Mouse (Mus musculus) heart, embryonic 14.5 days (tissue): Measurements from ENCODE around the gene Pou6f1. TPM values are rescaled to one million over a fixed set of nuclear protein-coding genes. Genes with fewer than 3 reads are reported as not detected.

Experiments used
- ATAC-seq: fragments of 200-750 bp; cut with Nextera tagmentation; 2 replicates; pipeline ENCODE4 v1.8.0; 2017; ENCODE audit warnings: low read depth, moderate TSS enrichment; ENCODE audit not compliant: insufficient number of reproducible peaks, insufficient read depth, low FRiP score
- H3K27ac ChIP-seq, 2 experiments: fragments of 200-500 bp in 1 of 2; fragments of 300-500 bp in 1 of 2; sonication (generic) in 1 of 2; replicated peaks in 1 of 2; 2 replicates each; pipeline ENCODE4 v1.5.1; 2012 to 2014; ENCODE audit warnings: low read depth in 2 of 2, low read length in 2 of 2, control low read depth in 1 of 2, mild to moderate bottlenecking in 1 of 2, mixed read lengths in 1 of 2; ENCODE audit not compliant: control insufficient read depth in 1 of 2, insufficient read depth in 1 of 2
- H3K27me3 ChIP-seq: fragments of 300-500 bp; sonication (generic); 2 replicates; pipeline ENCODE4 v1.6.1; 2014; ENCODE audit warnings: mild to moderate bottlenecking, low read length, control low read depth; ENCODE audit not compliant: control insufficient read depth, insufficient read depth
- H3K36me3 ChIP-seq: fragments of 300-500 bp; sonication (generic); 2 replicates; pipeline ENCODE4 v1.6.1; 2014; ENCODE audit warnings: mild to moderate bottlenecking, control low read depth, low read length, mixed read lengths; ENCODE audit not compliant: control insufficient read depth, insufficient read depth
- H3K4me1 ChIP-seq, 2 experiments: fragments of 200-500 bp in 1 of 2; fragments of 300-500 bp in 1 of 2; sonication (generic) in 1 of 2; 2 replicates each; pipeline ENCODE4 v1.6.1; 2012 to 2014; ENCODE audit warnings: low read length in 2 of 2, control low read depth in 1 of 2, mixed read lengths in 1 of 2; ENCODE audit not compliant: control insufficient read depth in 2 of 2, insufficient read depth in 2 of 2
- H3K4me2 ChIP-seq: fragments of 300-500 bp; sonication (generic); 2 replicates; pipeline ENCODE4 v1.6.1; 2014; ENCODE audit warnings: mild to moderate bottlenecking, low read length
- H3K4me3 ChIP-seq, 2 experiments: fragments of 200-500 bp in 1 of 2; fragments of 300-500 bp in 1 of 2; sonication (generic) in 1 of 2; 2 replicates each; pipeline ENCODE4 v1.5.1; 2012 to 2014; ENCODE audit warnings: low read length in 2 of 2, mild to moderate bottlenecking in 2 of 2, control low read depth in 1 of 2, low read depth in 1 of 2, moderate library complexity in 1 of 2; ENCODE audit not compliant: control insufficient read depth in 1 of 2, insufficient read depth in 1 of 2
- H3K9ac ChIP-seq: fragments of 300-500 bp; sonication (generic); 2 replicates; pipeline ENCODE4 v1.6.1; 2014; ENCODE audit warnings: mild to moderate bottlenecking, low read length
- H3K9me3 ChIP-seq: fragments of 300-500 bp; sonication (generic); 2 replicates; pipeline ENCODE4 v1.6.1; 2016; ENCODE audit warnings: low read length, control low read depth; ENCODE audit not compliant: control insufficient read depth
- WGBS: fragments of 180-500 bp; shearing (Covaris S2); extraction: QIAGEN DNeasy Blood & Tissue Kit; methylation state at CpG from one replicate; pipeline ENCODE4 v1.1.7; 2014; 5-methylcytosine and 5-hydroxymethylcytosine counted together
- polyA plus RNA-seq: library from polyadenylated mRNA; unstranded; fragments of >200 nt; fragmentation: Nextera tagmentation; extraction: Ambion mirVana; gene quantifications from 2 replicates; pipeline ENCODE4 v1.2.1, GENCODE M21; 2014

The Pou6f1 gene
- polyA plus RNA-seq, 1 experiment from 2014 or later, result 7.1 TPM

- Histone ChIP-seq H3K4me1 (peaks cover 6 to 14% of the 10 kb centered on the region in 2 experiments), H3K4me2 (no peak overlapping the region), H3K27me3 (no peaks in the 10 kb centered on the region), H3K9ac (no peak overlapping the region), H3K36me3 (peaks cover 20% of the 10 kb centered on the region; the same call in 1 of the 2 replicates), H3K27ac (no peak overlapping the region), H3K4me3 (no peak overlapping the region), H3K9me3 (no peaks in the 10 kb centered on the region)
- 80% methylated on average over 12 of the region's 12 CpGs for WGBS
- no peak for ATAC-seq
Measured at GRCm38 (mm10) chr15:100575366-100575765, 24.4 kb downstream of the Pou6f1 start.

GRCm38 (mm10) chr15:100574378-100574777, 25.4 kb downstream of the Pou6f1 start:
- no peak for ATAC-seq
- peaks cover 6 to 14% of the 10 kb centered on the region in 2 experiments for H3K4me1 ChIP-seq
- H3K4me3 ChIP-seq, result no peak overlapping the region
- peak overlapping the region; percentile 15 to 42; a peak in 2 of 4 replicates for H3K27ac ChIP-seq
- H3K36me3 ChIP-seq, result 0 out of 2 replicates have a peak, but pooled peaks cover 12% of the 10 kb centered on the region
- 54% methylated on average over 2 of the region's 2 CpGs for WGBS
- no peaks in the 10 kb centered on the region for H3K9me3 ChIP-seq
- no peaks in the 10 kb centered on the region for H3K27me3 ChIP-seq
- peak overlapping the region; percentile 18; the same call in 1 of the 2 replicates for H3K9ac ChIP-seq
- peak overlapping the region; percentile 22; the same call in 1 of the 2 replicates for H3K4me2 ChIP-seq

GRCm38 (mm10) chr15:100573946-100574345, 25.8 kb downstream of the Pou6f1 start:
- peak; percentile 35; the same call in 1 of the 2 replicates for ATAC-seq

GRCm38 (mm10) chr15:100569239-100569638, 30.5 kb downstream of the Pou6f1 start:
- no peaks in the 10 kb centered on the region for H3K27me3 ChIP-seq
- peaks cover 6 to 11% of the 10 kb centered on the region in 2 experiments for H3K4me1 ChIP-seq
- no peaks in the 10 kb centered on the region for H3K9me3 ChIP-seq
- H3K4me3 ChIP-seq, result no peak overlapping the region
- no peak overlapping the region for H3K4me2 ChIP-seq
- H3K36me3 ChIP-seq, result no peaks in the 10 kb centered on the region
- WGBS, result 65% methylated on average over 3 of the region's 3 CpGs
- ATAC-seq, result no peak
- H3K9ac ChIP-seq, result no peak overlapping the region
- no peak overlapping the region for H3K27ac ChIP-seq

More at GRCm38 (mm10) chr15:100573946-100574345, 25.8 kb downstream of the Pou6f1 start:
- H3K9ac ChIP-seq, result peak overlapping the region; percentile 18; the same call in 1 of the 2 replicates
- H3K4me2 ChIP-seq, result peak overlapping the region; percentile 22; the same call in 1 of the 2 replicates
- H3K27ac ChIP-seq, result peak overlapping the region; percentile 15 to 42; a peak in 2 of 4 replicates
- no peaks in the 10 kb centered on the region for H3K9me3 ChIP-seq
- peaks cover 6 to 14% of the 10 kb centered on the region in 2 experiments for H3K4me1 ChIP-seq
- 17% methylated on average over 6 of the region's 6 CpGs for WGBS
- H3K4me3 ChIP-seq, result no peak overlapping the region
- 0 out of 2 replicates have a peak, but pooled peaks cover 12% of the 10 kb centered on the region for H3K36me3 ChIP-seq
- no peaks in the 10 kb centered on the region for H3K27me3 ChIP-seq

- no peaks in the 10 kb centered on the region for H3K9me3 ChIP-seq
- H3K4me3 ChIP-seq, result no peak overlapping the region
- ATAC-seq, result no peak
- WGBS, result 67% methylated on average over 2 of the region's 2 CpGs
- H3K27me3 ChIP-seq, result no peaks in the 10 kb centered on the region
- H3K4me1 ChIP-seq, result no peaks in the 10 kb centered on the region
- H3K4me2 ChIP-seq, result no peak overlapping the region
- no peak overlapping the region for H3K9ac ChIP-seq
- H3K36me3 ChIP-seq, result no peaks in the 10 kb centered on the region
- no peak overlapping the region for H3K27ac ChIP-seq
Measured at GRCm38 (mm10) chr15:100566531-100566930, 33.3 kb downstream of the Pou6f1 start.

GRCm38 (mm10) chr15:100557705-100558433, 41.9 kb downstream of the Pou6f1 start:
- WGBS, result 68% methylated on average over 5 of the region's 5 CpGs
- Histone ChIP-seq H3K27me3 (no peaks in the 10 kb centered on the region), H3K4me2 (no peak overlapping the region), H3K27ac (no peak overlapping the region), H3K4me3 (no peak overlapping the region), H3K9me3 (no peaks in the 10 kb centered on the region), H3K36me3 (no peaks in the 10 kb centered on the region), H3K4me1 (peaks cover 8 to 10% of the 10 kb centered on the region in 2 experiments), H3K9ac (no peak overlapping the region)
- no peak for ATAC-seq

GRCm38 (mm10) chr15:100556378-100556777, 43.4 kb downstream of the Pou6f1 start:
- H3K9me3 ChIP-seq, result no peaks in the 10 kb centered on the region
- H3K9ac ChIP-seq, result no peak overlapping the region
- H3K4me2 ChIP-seq, result no peak overlapping the region
- 62% methylated on average over 9 of the region's 9 CpGs for WGBS
- no peaks in the 10 kb centered on the region for H3K36me3 ChIP-seq
- peaks cover 8 to 15% of the 10 kb centered on the region in 2 experiments for H3K4me1 ChIP-seq
- H3K27me3 ChIP-seq, result no peaks in the 10 kb centered on the region
- no peak overlapping the region for H3K27ac ChIP-seq
- H3K4me3 ChIP-seq, result no peak overlapping the region
- no peak for ATAC-seq
